Mouse (Mus musculus) neural tube, embryonic 11.5 days (tissue): ENCODE measurements around the gene Pld2. TPM values are rescaled to one million over a fixed set of nuclear protein-coding genes. Genes with fewer than 3 reads are reported as not detected.

Source experiments
- ATAC-seq: fragments of 200-750 bp; cut with Nextera tagmentation; 2 replicates; pipeline ENCODE4 v1.8.0; 2017; ENCODE audit warnings: moderate number of reproducible peaks, mild to moderate bottlenecking, moderate TSS enrichment, moderate library complexity; ENCODE audit not compliant: insufficient read depth, low FRiP score, low TSS enrichment
- DNase-seq: peaks from one replicate; pipeline ENCODE4 v3.0.0-alpha.2; 2015; ENCODE audit warnings: low spot score
- H3K27ac ChIP-seq: fragments of 300-500 bp; sonication (generic); 2 replicates; pipeline ENCODE4 v1.5.1; 2014; ENCODE audit warnings: low read depth, mild to moderate bottlenecking, low read length
- H3K27me3 ChIP-seq: fragments of 300-500 bp; sonication (generic); 2 replicates; pipeline ENCODE4 v1.6.1; 2014; ENCODE audit warnings: mild to moderate bottlenecking, low read length, mixed read lengths; ENCODE audit not compliant: control insufficient read depth, insufficient read depth
- H3K36me3 ChIP-seq: fragments of 300-500 bp; sonication (generic); 2 replicates; pipeline ENCODE4 v1.6.1; 2014; ENCODE audit warnings: mild to moderate bottlenecking, low read length, moderate library complexity, mixed read lengths; ENCODE audit not compliant: control insufficient read depth, insufficient read depth
- H3K4me1 ChIP-seq: fragments of 300-500 bp; sonication (generic); 2 replicates; pipeline ENCODE4 v1.6.1; 2014; ENCODE audit warnings: low read length, mixed read lengths; ENCODE audit not compliant: control insufficient read depth, insufficient read depth
- H3K4me2 ChIP-seq: fragments of 300-500 bp; sonication (generic); 2 replicates; pipeline ENCODE4 v1.6.1; 2014; ENCODE audit warnings: low read depth, mild to moderate bottlenecking, moderate library complexity
- H3K4me3 ChIP-seq: fragments of 300-500 bp; sonication (generic); 2 replicates; pipeline ENCODE4 v1.5.1; 2014; ENCODE audit warnings: low read depth, low read length
- H3K9ac ChIP-seq: fragments of 300-500 bp; sonication (generic); 2 replicates; pipeline ENCODE4 v1.6.1; 2014; ENCODE audit warnings: mild to moderate bottlenecking, low read length
- H3K9me3 ChIP-seq: fragments of 300-500 bp; sonication (generic); 2 replicates; pipeline ENCODE4 v1.6.1; 2016; ENCODE audit warnings: low read length; ENCODE audit not compliant: control insufficient read depth
- WGBS: fragments of 180-500 bp; shearing (Covaris S2); extraction: QIAGEN DNeasy Blood & Tissue Kit; methylation state at CpG from one replicate; pipeline ENCODE4 v1.1.7; 2014; 5-methylcytosine and 5-hydroxymethylcytosine counted together
- polyA plus RNA-seq: library from polyadenylated mRNA; unstranded; fragments of >200 nt; fragmentation: Nextera tagmentation; extraction: Ambion mirVana; gene quantifications from 2 replicates; pipeline ENCODE4 v1.2.1, GENCODE M21; 2014

Pld2 gene
- 2.9 and 4.0 TPM in 2 replicates for polyA plus RNA-seq

- DNase-seq (peak; percentile 86), ATAC-seq (peak; percentile 53)
- H3K27me3 ChIP-seq: peaks cover 11% of the 10 kb centered on the region
- no peak within 1 kb of the TSS for H3K27ac ChIP-seq
- H3K4me2 ChIP-seq: peak within 1 kb of the TSS; percentile 75
- WGBS: under 1% methylated on average over 47 of the region's 65 CpGs
- H3K36me3 ChIP-seq: no peaks in the 10 kb centered on the region
- peak within 1 kb of the TSS; percentile 49 for H3K4me3 ChIP-seq
- no peaks in the 10 kb centered on the region for H3K9me3 ChIP-seq
- H3K4me1 ChIP-seq: no peaks in the 10 kb centered on the region; the same call in 1 of the 2 replicates
- H3K9ac ChIP-seq: peak within 1 kb of the TSS; percentile 57
Measured at GRCm38 (mm10) chr11:70539877-70540587, at the start of gene Pld2. Pld2 (plus strand) TSS chr11:70540064.

DNA sequence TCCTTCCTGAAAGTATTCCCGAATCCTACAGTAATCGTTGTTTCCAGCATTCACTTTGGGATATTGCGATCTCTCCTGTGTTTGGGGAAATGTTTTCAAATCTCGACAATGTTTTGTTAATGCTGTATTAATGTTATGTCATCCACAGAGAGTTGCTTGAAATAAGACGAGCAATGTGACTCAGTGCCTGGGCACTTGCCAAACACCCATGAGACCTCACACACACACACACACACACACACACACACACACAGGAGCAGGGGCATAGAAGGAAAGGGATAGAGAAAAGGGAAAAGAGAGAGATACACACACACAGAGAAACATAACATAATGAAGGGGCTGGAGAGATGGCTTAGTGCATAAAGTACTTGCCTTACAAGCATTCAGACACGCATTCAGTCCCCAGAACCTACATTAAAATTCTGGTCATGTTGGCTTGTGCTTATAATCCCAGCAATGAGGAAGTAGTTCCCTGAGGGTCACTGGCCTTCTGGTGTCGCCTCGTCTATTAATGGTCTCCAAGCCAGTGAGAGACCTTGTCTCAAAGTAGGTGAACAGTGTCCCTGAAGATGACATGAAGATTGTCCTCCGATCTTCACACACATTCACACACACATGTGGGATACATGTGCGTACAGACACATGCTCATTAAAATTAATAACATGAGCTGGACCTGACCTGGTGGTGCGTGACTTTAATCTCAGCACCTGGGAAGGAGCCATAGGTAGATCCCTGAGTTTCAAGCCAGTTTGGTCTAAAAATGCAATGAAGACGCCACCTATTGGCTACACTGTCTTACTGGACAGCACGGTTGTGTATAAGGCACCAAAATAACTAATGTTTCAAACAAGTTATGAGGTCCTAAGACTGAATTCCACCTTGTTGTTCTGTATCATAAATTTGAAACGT lies 40.0 kb upstream of the Pld2 start:
- no peak for DNase-seq
- Histone ChIP-seq H3K9me3 (no peaks in the 10 kb centered on the region), H3K27me3 (no peaks in the 10 kb centered on the region), H3K4me3 (no peak overlapping the region), H3K4me2 (no peak overlapping the region), H3K4me1 (no peaks in the 10 kb centered on the region), H3K9ac (no peak overlapping the region), H3K27ac (no peak overlapping the region), H3K36me3 (no peaks in the 10 kb centered on the region)
- WGBS: 76% methylated on average over 14 of the region's 14 CpGs
- no peak for ATAC-seq

DNA sequence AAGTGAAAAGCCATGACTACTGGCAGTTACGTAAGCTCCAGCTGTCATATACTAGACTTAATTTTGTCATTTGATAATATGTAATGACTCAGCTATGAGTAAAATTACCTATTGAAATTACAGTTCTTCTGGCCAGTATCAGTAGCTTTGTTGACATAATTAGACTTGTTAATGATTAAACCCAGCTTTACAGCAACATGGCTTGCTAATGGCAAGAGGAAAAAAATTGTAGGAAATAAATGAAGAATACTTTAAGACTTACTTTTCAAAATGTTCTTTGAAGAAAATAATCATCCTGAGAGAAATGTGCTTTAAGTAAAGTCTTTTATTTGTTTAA lies 39.4 kb upstream of the Pld2 start:
- Histone ChIP-seq H3K36me3 (no peaks in the 10 kb centered on the region), H3K4me1 (no peaks in the 10 kb centered on the region), H3K9ac (no peak overlapping the region), H3K4me3 (no peak overlapping the region), H3K27ac (no peak overlapping the region), H3K27me3 (no peaks in the 10 kb centered on the region), H3K4me2 (no peak overlapping the region), H3K9me3 (no peaks in the 10 kb centered on the region)
- DNase-seq (no peak), ATAC-seq (no peak)
- 91% methylated on average over 1 of the region's 1 CpGs for WGBS

- WGBS: 71% methylated on average over 3 of the region's 3 CpGs
- Histone ChIP-seq H3K4me3 (no peak overlapping the region), H3K36me3 (no peaks in the 10 kb centered on the region), H3K27ac (no peak overlapping the region), H3K4me1 (no peaks in the 10 kb centered on the region), H3K27me3 (no peaks in the 10 kb centered on the region), H3K4me2 (no peak overlapping the region), H3K9ac (no peak overlapping the region), H3K9me3 (no peaks in the 10 kb centered on the region)
- DNase-seq (no peak), ATAC-seq (no peak)
Measured at GRCm38 (mm10) chr11:70502018-70502417, 37.8 kb upstream of the Pld2 start.

DNA sequence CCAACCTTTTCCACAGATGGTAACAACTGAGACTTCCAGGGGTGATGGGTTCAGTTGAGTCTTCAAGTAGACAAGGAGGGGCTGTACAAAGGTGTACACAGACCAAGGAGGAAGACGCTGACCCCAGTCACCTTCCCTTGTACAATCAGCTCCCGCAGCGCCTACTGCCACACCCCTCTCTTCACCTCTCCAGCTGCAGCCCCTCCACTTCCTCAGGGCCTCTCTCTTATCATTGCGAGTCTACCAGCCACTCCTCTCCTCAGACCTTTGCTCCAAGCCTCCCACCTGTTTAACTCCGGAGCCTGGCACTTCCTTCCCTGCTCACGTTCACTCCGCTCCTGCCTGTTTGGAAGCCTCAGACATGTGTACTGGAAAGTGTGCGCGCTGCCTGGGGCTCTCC lies 34.9 kb upstream of the Pld2 start, which contains the start of gene Tm4sf5:
Gene Tm4sf5, plus strand, starts transcription at position 275 of the 400 bp plus-strand sequence.
- Histone ChIP-seq H3K4me3 (no peak within 1 kb of the TSS), H3K4me1 (no peaks in the 10 kb centered on the region), H3K4me2 (no peak within 1 kb of the TSS), H3K9me3 (no peaks in the 10 kb centered on the region), H3K27me3 (no peaks in the 10 kb centered on the region), H3K27ac (no peak within 1 kb of the TSS), H3K9ac (no peak within 1 kb of the TSS), H3K36me3 (no peaks in the 10 kb centered on the region)
- DNase-seq (no peak), ATAC-seq (no peak)
- 75% methylated on average over 9 of the region's 9 CpGs for WGBS

GRCm38 (mm10) chr11:70506385-70506784 lies 33.5 kb upstream of the Pld2 start:
- Histone ChIP-seq H3K4me3 (no peak overlapping the region), H3K4me1 (no peaks in the 10 kb centered on the region), H3K9ac (no peak overlapping the region), H3K9me3 (no peaks in the 10 kb centered on the region), H3K27me3 (no peaks in the 10 kb centered on the region), H3K27ac (no peak overlapping the region), H3K36me3 (no peaks in the 10 kb centered on the region), H3K4me2 (no peak overlapping the region)
- ATAC-seq (no peak), DNase-seq (peak; percentile 53)
- WGBS: 33% methylated on average over 4 of the region's 4 CpGs

GRCm38 (mm10) chr11:70506962-70507515 lies 32.8 kb upstream of the Pld2 start:
- Histone ChIP-seq H3K27ac (no peak overlapping the region), H3K4me1 (no peaks in the 10 kb centered on the region), H3K36me3 (no peaks in the 10 kb centered on the region), H3K4me3 (no peak overlapping the region), H3K9me3 (no peaks in the 10 kb centered on the region), H3K9ac (no peak overlapping the region), H3K4me2 (no peak overlapping the region), H3K27me3 (no peaks in the 10 kb centered on the region)
- 74% methylated on average over 7 of the region's 7 CpGs for WGBS
- no peak for ATAC-seq
- DNase-seq: no peak

DNA sequence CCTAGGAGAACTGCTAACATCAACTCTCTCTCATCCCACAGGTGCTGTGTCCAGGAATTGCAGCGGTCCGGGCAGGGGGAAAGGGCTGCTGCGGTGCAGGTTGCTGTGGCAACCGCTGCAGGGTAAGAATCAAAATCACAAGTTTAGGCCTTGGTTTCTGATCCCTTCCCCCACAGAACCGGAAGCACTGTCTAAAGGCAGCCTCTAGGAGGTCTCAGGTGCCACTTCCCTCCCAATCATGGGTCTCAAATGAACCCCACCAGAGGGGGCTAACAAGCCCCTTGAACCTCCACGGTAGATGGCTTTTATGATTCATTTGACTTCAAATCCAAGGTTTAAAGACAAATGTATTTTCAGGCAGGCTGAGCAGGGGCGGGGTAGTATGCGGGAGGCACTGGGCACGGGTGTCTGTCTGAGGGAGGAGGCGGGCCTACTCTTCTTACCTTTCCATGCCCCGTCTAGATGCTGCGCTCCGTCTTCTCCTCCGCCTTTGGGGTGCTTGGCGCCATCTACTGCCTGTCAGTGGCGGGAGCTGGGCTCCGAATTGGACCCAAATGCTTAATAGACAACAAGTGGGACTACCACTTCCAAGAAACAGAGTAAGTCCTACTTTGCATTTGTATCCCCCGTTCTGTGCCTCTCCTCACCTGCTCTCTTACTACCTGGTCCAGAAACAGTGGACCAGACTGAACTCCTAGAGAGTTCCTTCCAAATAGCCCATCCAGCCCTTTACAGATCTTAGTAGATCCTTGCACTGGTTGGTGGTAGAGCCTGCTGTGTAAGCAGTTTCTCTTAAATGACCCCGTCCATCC lies 29.9 kb upstream of the Pld2 start:
- no peak overlapping the region for H3K9ac ChIP-seq

More for the DNA sequence above, 29.9 kb upstream of the Pld2 start:
- Histone ChIP-seq H3K4me1 (no peaks in the 10 kb centered on the region), H3K9me3 (no peaks in the 10 kb centered on the region), H3K4me2 (no peak overlapping the region), H3K27ac (no peak overlapping the region), H3K36me3 (no peaks in the 10 kb centered on the region), H3K4me3 (no peak overlapping the region), H3K27me3 (no peaks in the 10 kb centered on the region)
- DNase-seq (peak; percentile 68), ATAC-seq (no peak)
- 12% methylated on average over 19 of the region's 19 CpGs for WGBS
